Mouse (Mus musculus) central nervous system, embryonic 11.5 days (tissue): ENCODE data around the gene Ggt5. TPM values are rescaled to one million over a fixed set of nuclear protein-coding genes. Genes with fewer than 3 reads are reported as not detected.

Source experiments
- polyA plus RNA-seq: library from polyadenylated mRNA; depleted of rRNA; stranded (reverse); fragments of >200 nt; gene quantifications from 2 replicates; pipeline ENCODE4 v1.2.3, GENCODE M21; 2012; rRNA removed

Ggt5 gene
- polyA plus RNA-seq = 1.1 and 3.1 TPM in 2 replicates

GRCm38 (mm10) chr10:75589129-75589528 is at the start of gene Ggt5:
Gene Ggt5, plus strand, starts transcription at chr10:75589340.

GRCm38 (mm10) chr10:75559676-75560548 is 29.2 kb upstream of the Ggt5 start, which contains the start of gene Lrrc75b:
Gene Lrrc75b, minus strand, starts transcription at chr10:75560330.

GRCm38 (mm10) chr10:75561071-75561654 is 28.0 kb upstream of the Ggt5 start, which contains the start of gene Ggt1:
Gene Ggt1, plus strand, starts transcription at chr10:75561604.

GRCm38 (mm10) chr10:75643741-75644343 is 54.7 kb downstream of the Ggt5 start, which contains the start of gene Susd2:
Gene Susd2, minus strand, starts transcription at chr10:75644008.

Other genes with a start within 250 kb of the Ggt5 start
- gene Upb1, start 188.2 kb upstream of the Ggt5 start, polyA plus RNA-seq = 0.16 and 0.44 TPM in 2 replicates
- 123 and 166 TPM in 2 replicates for gene Snrpd3, start 71.8 kb upstream of the Ggt5 start, polyA plus RNA-seq
- gene Gucd1, start 71.4 kb upstream of the Ggt5 start, polyA plus RNA-seq = 25.8 and 33.1 TPM in 2 replicates
- 4.1 and 4.3 TPM in 2 replicates for gene Lrrc75b, start 29.0 kb upstream of the Ggt5 start, polyA plus RNA-seq
- 1.2 and 1.7 TPM in 2 replicates for gene Ggt1, start 27.7 kb upstream of the Ggt5 start, polyA plus RNA-seq
- 2.1 and 2.8 TPM in 2 replicates for gene Susd2, start 54.7 kb downstream of the Ggt5 start, polyA plus RNA-seq
- gene Cabin1, start 175.0 kb downstream of the Ggt5 start, polyA plus RNA-seq = 35.0 and 37.3 TPM in 2 replicates
- gene Ddt, start 184.1 kb downstream of the Ggt5 start, polyA plus RNA-seq = 54.7 and 59.6 TPM in 2 replicates
- not detected in 2 replicates for gene Gm20441, start 191.6 kb downstream of the Ggt5 start, polyA plus RNA-seq
- 1.3 and 2.3 TPM in 2 replicates for gene Gstt3, start 192.1 kb downstream of the Ggt5 start, polyA plus RNA-seq
- 6.6 and 8.6 TPM in 2 replicates for gene Gstt1, start 209.2 kb downstream of the Ggt5 start, polyA plus RNA-seq
- not detected in 2 replicates for gene Gstt4, start 233.2 kb downstream of the Ggt5 start, polyA plus RNA-seq
- 11.9 and 12.5 TPM in 2 replicates for gene Gstt2, start 248.1 kb downstream of the Ggt5 start, polyA plus RNA-seq